Mouse (Mus musculus): ENCODE measurements around the gene Rad51b.

DNA sequence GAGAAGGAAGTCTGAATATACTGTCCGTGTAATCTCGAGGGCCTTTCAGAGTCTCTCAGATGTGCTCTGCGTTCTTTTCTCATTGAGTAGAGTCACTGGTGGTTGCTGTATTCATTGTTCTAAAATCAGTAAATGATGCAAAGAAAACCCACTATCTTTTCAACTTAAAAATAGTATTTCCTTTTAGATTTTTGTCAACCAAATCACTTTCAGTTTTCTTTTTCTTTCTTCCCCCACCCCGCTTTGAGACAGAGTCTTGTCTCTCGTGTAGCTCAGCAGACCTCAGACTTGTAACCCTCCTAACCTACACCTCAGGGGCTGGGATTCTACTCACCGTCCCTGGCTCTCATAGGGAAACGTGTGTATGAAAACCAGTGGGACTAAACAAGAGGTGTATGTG lies 145.0 kb downstream of the Rad51b start:
- no peak for TF ChIP-seq CTCF (IDR thresholded peaks at IDR 0.05; ENCODE audit: insufficient read depth, low read length)
- no peak for TF ChIP-seq POLR2A (IDR thresholded peaks at IDR 0.05; ENCODE audit: borderline replicate concordance, extremely low read depth, low read depth, low read length)
